Mouse (Mus musculus) myocyte (in vitro differentiated cells): Measurements from ENCODE around the gene Olfr311. TPM values are rescaled to one million over a fixed set of nuclear protein-coding genes. Genes with fewer than 3 reads are reported as not detected.

Experiments
- H3K27me3 ChIP-seq: one replicate; pipeline ENCODE4 v1.6.1; 2011; ENCODE audit not compliant: control insufficient read depth, insufficient read depth, insufficient read length
- H3K36me3 ChIP-seq: one replicate; pipeline ENCODE4 v1.6.1; 2011; ENCODE audit not compliant: control insufficient read depth, insufficient read depth
- H3K4me2 ChIP-seq: one replicate; pipeline ENCODE4 v1.6.1; 2011; ENCODE audit warnings: low read depth, control low read depth
- H3K4me3 ChIP-seq: one replicate; pipeline ENCODE4 v1.5.1; 2011; ENCODE audit warnings: mild to moderate bottlenecking, control low read depth, moderate library complexity
- H3K79me2 ChIP-seq: one replicate; pipeline ENCODE4 v1.6.1; 2011; ENCODE audit not compliant: control insufficient read depth, insufficient read depth
- H3ac ChIP-seq: one replicate; pipeline ENCODE4 v1.6.1; 2011; ENCODE audit not compliant: control insufficient read depth, insufficient read length
- CEBPB ChIP-seq: IDR thresholded peaks from 2 replicates; pipeline ENCODE4 v1.6.1; 2011; ENCODE audit warnings: mild to moderate bottlenecking, moderate library complexity; ENCODE audit not compliant: poor library complexity, insufficient read depth, severe bottlenecking
- E2F4 ChIP-seq: IDR thresholded peaks from one replicate; pipeline ENCODE4 v1.6.1; 2011; ENCODE audit warnings: mild to moderate bottlenecking, control low read depth, moderate library complexity; ENCODE audit not compliant: insufficient read depth
- MAX ChIP-seq: IDR thresholded peaks from one replicate; pipeline ENCODE4 v1.6.1; 2011; ENCODE audit warnings: low read depth, mild to moderate bottlenecking, control low read depth
- MYOD1 ChIP-seq, 3 experiments: IDR thresholded peaks; one replicate each; pipeline ENCODE4 v1.6.1; 2011; ENCODE audit warnings: control low read depth in 2 of 3, low read depth in 2 of 3, mild to moderate bottlenecking in 2 of 3, moderate library complexity in 1 of 3; ENCODE audit not compliant: insufficient read length in 2 of 3, control insufficient read depth in 1 of 3
- MYOG ChIP-seq, 3 experiments: IDR thresholded peaks; one replicate each; pipeline ENCODE4 v1.6.1; 2011; ENCODE audit warnings: control low read depth in 2 of 3, low read depth in 2 of 3, mild to moderate bottlenecking in 2 of 3; ENCODE audit not compliant: insufficient read length in 2 of 3, control insufficient read depth in 1 of 3, insufficient read depth in 1 of 3
- POLR2A ChIP-seq: IDR thresholded peaks from one replicate; pipeline ENCODE4 v1.6.1; 2011; ENCODE audit warnings: low read depth, mild to moderate bottlenecking, control low read depth, moderate library complexity; ENCODE audit not compliant: insufficient read length
- POLR2AphosphoS2 ChIP-seq: IDR thresholded peaks from one replicate; pipeline ENCODE4 v1.6.1; 2011; ENCODE audit warnings: low read depth, control low read depth; ENCODE audit not compliant: insufficient read length
- REST ChIP-seq: IDR thresholded peaks from one replicate; pipeline ENCODE4 v1.6.1; 2011; ENCODE audit warnings: mild to moderate bottlenecking, control low read depth, moderate library complexity; ENCODE audit not compliant: insufficient read depth, insufficient read length
- SRF ChIP-seq: IDR thresholded peaks from one replicate; pipeline ENCODE4 v1.6.1; 2011; ENCODE audit warnings: low read depth; ENCODE audit not compliant: control insufficient read depth, insufficient read length
- TCF12 ChIP-seq: IDR thresholded peaks from one replicate; pipeline ENCODE4 v1.6.1; 2011; ENCODE audit warnings: mild to moderate bottlenecking, control low read depth; ENCODE audit not compliant: poor library complexity, insufficient read depth, severe bottlenecking
- TCF3 ChIP-seq: IDR thresholded peaks from one replicate; pipeline ENCODE4 v1.6.1; 2011; ENCODE audit warnings: low read depth, control low read depth; ENCODE audit not compliant: insufficient read length
- USF1 ChIP-seq: IDR thresholded peaks from one replicate; pipeline ENCODE4 v1.6.1; 2011; ENCODE audit warnings: low read depth, mild to moderate bottlenecking, control low read depth, moderate library complexity
- polyA plus RNA-seq: library from polyadenylated mRNA; unstranded; fragments of >200 nt; fragmentation: generic; extraction: Trizol; gene quantifications from one replicate; pipeline ENCODE4 v1.2.1, GENCODE M21; 2012; ENCODE audit warnings: missing spikeins

Gene Olfr311
- polyA plus RNA-seq, 1 experiment, result not detected

- Histone ChIP-seq H3K27me3 (no peaks in the 10 kb centered on the region), H3K36me3 (peaks cover 19% of the 10 kb centered on the region), H3ac (no peak overlapping the region), H3K79me2 (no peaks in the 10 kb centered on the region), H3K4me2 (no peak overlapping the region), H3K4me3 (no peak overlapping the region)
- TF ChIP-seq POLR2A (no peak), MYOG (IDR thresholded peaks at IDR 0.05; ENCODE audit: control insufficient read depth in 1 of 3, insufficient read depth in 1 of 3, insufficient read length in 2 of 3, low read depth in 2 of 3) (no peak), MYOD1 (IDR thresholded peaks at IDR 0.05; ENCODE audit: control insufficient read depth in 1 of 3, insufficient read length in 2 of 3, low read depth in 2 of 3) (no peak), E2F4 (no peak), TCF12 (no peak), POLR2AphosphoS2 (no peak), REST (no peak), MAX (no peak), TCF3 (no peak), SRF (no peak), CEBPB (no peak), USF1 (no peak)
Observed at GRCm38 (mm10) chr11:58849731-58850130, 10.7 kb downstream of the Olfr311 start.

- TF ChIP-seq MYOG (IDR thresholded peaks at IDR 0.05; ENCODE audit: control insufficient read depth in 1 of 3, insufficient read depth in 1 of 3, insufficient read length in 2 of 3, low read depth in 2 of 3) (no peak), CEBPB (no peak), MAX (no peak), POLR2A (peak; percentile 41), POLR2AphosphoS2 (peak; percentile 93)
- no peak overlapping the region for H3K4me3 ChIP-seq
- H3ac ChIP-seq, result no peak overlapping the region
- H3K36me3 ChIP-seq, result peaks cover 43% of the 10 kb centered on the region
- no peak overlapping the region for H3K4me2 ChIP-seq
- H3K27me3 ChIP-seq, result no peaks in the 10 kb centered on the region
- no peaks in the 10 kb centered on the region for H3K79me2 ChIP-seq
Observed at GRCm38 (mm10) chr11:58860744-58861143, 21.7 kb downstream of the Olfr311 start.

GRCm38 (mm10) chr11:58867039-58867953 is 28.2 kb downstream of the Olfr311 start, which contains the start of gene 2810021J22Rik:
2810021J22Rik (plus strand) TSS chr11:58867216.
- peak; percentile 82 for TF ChIP-seq POLR2A
- no peak for TF ChIP-seq TCF3
- TF ChIP-seq CEBPB, result no peak
- TF ChIP-seq POLR2AphosphoS2, result peak; percentile 69
- TF ChIP-seq MAX, result no peak
- TF ChIP-seq MYOD1 (IDR thresholded peaks at IDR 0.05; ENCODE audit: control insufficient read depth in 1 of 3, insufficient read length in 2 of 3, low read depth in 2 of 3), result peak in 2 of 3 experiments; percentile 21 to 40
- peak in 1 of 3 experiments; percentile 53 for TF ChIP-seq MYOG (IDR thresholded peaks at IDR 0.05; ENCODE audit: control insufficient read depth in 1 of 3, insufficient read depth in 1 of 3, insufficient read length in 2 of 3, low read depth in 2 of 3)

GRCm38 (mm10) chr11:58867954-58868330 is 28.9 kb downstream of the Olfr311 start:
- Histone ChIP-seq H3K4me2 (peak overlapping the region; percentile 79), H3K36me3 (no peaks in the 10 kb centered on the region), H3K4me3 (peak overlapping the region; percentile 53), H3K79me2 (no peaks in the 10 kb centered on the region), H3K27me3 (no peaks in the 10 kb centered on the region), H3ac (peak overlapping the region; percentile 7)
- no peak for TF ChIP-seq MYOD1 (IDR thresholded peaks at IDR 0.05; ENCODE audit: control insufficient read depth in 1 of 3, insufficient read length in 2 of 3, low read depth in 2 of 3)
- no peak for TF ChIP-seq TCF12
- TF ChIP-seq MYOG (IDR thresholded peaks at IDR 0.05; ENCODE audit: control insufficient read depth in 1 of 3, insufficient read depth in 1 of 3, insufficient read length in 2 of 3, low read depth in 2 of 3), result no peak
- TF ChIP-seq USF1, result no peak
- TF ChIP-seq TCF3, result no peak
- TF ChIP-seq POLR2A, result no peak

More at GRCm38 (mm10) chr11:58867039-58867953, 28.2 kb downstream of the Olfr311 start, which contains the start of gene 2810021J22Rik:
- Histone ChIP-seq H3K27me3 (no peaks in the 10 kb centered on the region), H3K4me3 (peak within 1 kb of the TSS; percentile 53), H3K4me2 (peak within 1 kb of the TSS; percentile 79), H3ac (peak within 1 kb of the TSS; percentile 7), H3K36me3 (no peaks in the 10 kb centered on the region), H3K79me2 (no peaks in the 10 kb centered on the region)

GRCm38 (mm10) chr11:58870961-58871360 is 31.9 kb downstream of the Olfr311 start:
- TF ChIP-seq E2F4 (no peak), SRF (no peak), USF1 (no peak), MYOG (IDR thresholded peaks at IDR 0.05; ENCODE audit: control insufficient read depth in 1 of 3, insufficient read depth in 1 of 3, insufficient read length in 2 of 3, low read depth in 2 of 3) (no peak), CEBPB (no peak), TCF12 (no peak), MYOD1 (IDR thresholded peaks at IDR 0.05; ENCODE audit: control insufficient read depth in 1 of 3, insufficient read length in 2 of 3, low read depth in 2 of 3) (no peak)
- no peaks in the 10 kb centered on the region for H3K79me2 ChIP-seq
- no peak overlapping the region for H3ac ChIP-seq
- H3K27me3 ChIP-seq, result no peaks in the 10 kb centered on the region
- H3K36me3 ChIP-seq, result no peaks in the 10 kb centered on the region
- no peak overlapping the region for H3K4me3 ChIP-seq
- H3K4me2 ChIP-seq, result no peak overlapping the region
